Mouse (Mus musculus): ENCODE measurements at regions not wholly inside any gene's neighbourhood (a gene's known extent, or its start where the extent isn't known, plus 50 kb on each side); places are given as distances from the start of the nearest gene placed in this dataset.
"Not testable (repeated sequence)": the region's sequence is repeated elsewhere in the genome, so short reads cannot be mapped to it uniquely, and the experiment has no call there.

GRCm38 (mm10) chr6:109814990-109815389, 830.4 kb upstream of the Grm7 start:
- no peak overlapping the region for H3K4me3 ChIP-seq

GRCm38 (mm10) chr6:109848313-109848712, 797.1 kb upstream of the Grm7 start:
- no peak for DNase-seq (ENCODE audit: extremely low spot score in 1 of 2, low spot score in 2 of 2)
- no peak overlapping the region for H3K27ac ChIP-seq
- TF ChIP-seq CTCF (IDR thresholded peaks at IDR 0.05): no peak
- no peak overlapping the region for H3K4me3 ChIP-seq
- intact Hi-C loops (cut with DNase I): no loop called here

More at GRCm38 (mm10) chr6:109814990-109815389, 830.4 kb upstream of the Grm7 start:
- no peak overlapping the region for H3K27ac ChIP-seq
- intact Hi-C loops (cut with DNase I): loop anchor here (2.0 kb wide), 1 partner anchor 724 kb away; no protein-coding TSS in a partner anchor
- DNase-seq (ENCODE audit: extremely low spot score in 1 of 2, low spot score in 2 of 2): no peak
- TF ChIP-seq CTCF (IDR thresholded peaks at IDR 0.05): no peak

GRCm38 (mm10) chr6:109855806-109856205, 789.6 kb upstream of the Grm7 start:
- intact Hi-C loops (cut with DNase I): no loop called here

GRCm38 (mm10) chr6:109863411-109863810, 782.0 kb upstream of the Grm7 start:
- no peak for DNase-seq (ENCODE audit: extremely low spot score in 1 of 2, low spot score in 2 of 2)
- H3K27ac ChIP-seq: no peak overlapping the region
- H3K4me3 ChIP-seq: no peak overlapping the region
- no peak; the same call in 1 of the 2 replicates for TF ChIP-seq CTCF (IDR thresholded peaks at IDR 0.05)
- intact Hi-C loops (cut with DNase I): loop anchor here (5.0 kb wide), 2 partner anchors 121 to 269 kb away; no protein-coding TSS in a partner anchor

More at GRCm38 (mm10) chr6:109855806-109856205, 789.6 kb upstream of the Grm7 start:
- no peak for TF ChIP-seq CTCF (IDR thresholded peaks at IDR 0.05)
- no peak for DNase-seq (ENCODE audit: extremely low spot score in 1 of 2, low spot score in 2 of 2)
- Histone ChIP-seq H3K4me3 (no peak overlapping the region), H3K27ac (no peak overlapping the region)

- no peak for TF ChIP-seq CTCF (IDR thresholded peaks at IDR 0.05)
- H3K27ac ChIP-seq: no peak overlapping the region
- intact Hi-C loops (cut with DNase I): no loop called here
- no peak for DNase-seq (ENCODE audit: extremely low spot score in 1 of 2, low spot score in 2 of 2)
- no peak overlapping the region for H3K4me3 ChIP-seq
Measured at GRCm38 (mm10) chr6:109874187-109874586, 771.2 kb upstream of the Grm7 start.

- H3K27ac ChIP-seq: no peak overlapping the region
- no peak for TF ChIP-seq CTCF (IDR thresholded peaks at IDR 0.05)
- intact Hi-C loops (cut with DNase I): no loop called here
- no peak for DNase-seq (ENCODE audit: extremely low spot score in 1 of 2, low spot score in 2 of 2)
- H3K4me3 ChIP-seq: no peak overlapping the region
Measured at GRCm38 (mm10) chr6:109874625-109875040, 770.7 kb upstream of the Grm7 start.

- intact Hi-C loops (cut with DNase I); DNase-seq (ENCODE audit: extremely low spot score in 1 of 2, low spot score in 2 of 2); H3K4me3 ChIP-seq; H3K27ac ChIP-seq: not testable (repeated sequence)
Measured at GRCm38 (mm10) chr6:109875548-109875947, 769.8 kb upstream of the Grm7 start.

GRCm38 (mm10) chr6:109879145-109879544, 766.2 kb upstream of the Grm7 start:
- no peak overlapping the region for H3K4me3 ChIP-seq
- H3K27ac ChIP-seq: no peak overlapping the region
- TF ChIP-seq CTCF (IDR thresholded peaks at IDR 0.05): no peak
- no peak for DNase-seq (ENCODE audit: extremely low spot score in 1 of 2, low spot score in 2 of 2)
- intact Hi-C loops (cut with DNase I): no loop called here

GRCm38 (mm10) chr6:109923780-109924179, 721.6 kb upstream of the Grm7 start:
- DNase-seq (ENCODE audit: extremely low spot score in 1 of 2, low spot score in 2 of 2): no peak
- H3K4me3 ChIP-seq: no peak overlapping the region
- TF ChIP-seq CTCF (IDR thresholded peaks at IDR 0.05): no peak
- H3K27ac ChIP-seq: no peak overlapping the region
- intact Hi-C loops (cut with DNase I): no loop called here

- no peak overlapping the region for H3K27ac ChIP-seq
- TF ChIP-seq CTCF (IDR thresholded peaks at IDR 0.05): no peak
- no peak overlapping the region for H3K4me3 ChIP-seq
- DNase-seq (ENCODE audit: extremely low spot score in 1 of 2, low spot score in 2 of 2): no peak
- intact Hi-C loops (cut with DNase I): no loop called here
Measured at GRCm38 (mm10) chr6:109948491-109948890, 696.9 kb upstream of the Grm7 start.

- no peak overlapping the region for H3K27ac ChIP-seq
- H3K4me3 ChIP-seq: no peak overlapping the region
- no peak for TF ChIP-seq CTCF (IDR thresholded peaks at IDR 0.05)
- DNase-seq (ENCODE audit: extremely low spot score in 1 of 2, low spot score in 2 of 2): no peak
- intact Hi-C loops (cut with DNase I): no loop called here
Measured at GRCm38 (mm10) chr6:109948928-109949327, 696.5 kb upstream of the Grm7 start.

- H3K27ac ChIP-seq; intact Hi-C loops (cut with DNase I); H3K4me3 ChIP-seq; DNase-seq (ENCODE audit: extremely low spot score in 1 of 2, low spot score in 2 of 2): not testable (repeated sequence)
Measured at GRCm38 (mm10) chr6:109957901-109958300, 687.5 kb upstream of the Grm7 start.

All from left cerebral cortex, adult 2 months (tissue).